Mouse (Mus musculus) MEL (cell line): ENCODE data around the gene Ier3. TPM values are rescaled to one million over a fixed set of nuclear protein-coding genes. Genes with fewer than 3 reads are reported as not detected.
A peak's percentile ranks its signal among the peaks of the same experiment; 100 is the strongest.

Source experiments
- DNase-seq: peaks from one replicate; pipeline ENCODE4 v3.0.0; 2011; ENCODE audit warnings: low read depth, low spot score
- H3K27ac ChIP-seq: 2 replicates; pipeline ENCODE4 v1.5.1; 2012; ENCODE audit warnings: low read depth, mild to moderate bottlenecking, control low read depth, low read length, moderate library complexity; ENCODE audit not compliant: control insufficient read depth
- H3K27me3 ChIP-seq, 2 experiments: fragments of 150-350 bp in 1 of 2; sonication (generic) in 1 of 2; 2 replicates each; pipeline ENCODE4 v1.6.1; 2012; ENCODE audit warnings: low read length in 2 of 2, mild to moderate bottlenecking in 2 of 2, improper control_type of control experiment in 1 of 2, moderate library complexity in 1 of 2; ENCODE audit not compliant: insufficient read depth in 2 of 2, control insufficient read depth in 1 of 2
- H3K36me3 ChIP-seq, 2 experiments: 2 replicates each; pipeline ENCODE4 v1.6.1; 2012 to 2014; ENCODE audit warnings: low read length in 2 of 2, improper control_type of control experiment in 1 of 2, inconsistent platforms in 1 of 2, mild to moderate bottlenecking in 1 of 2; ENCODE audit not compliant: insufficient read depth in 2 of 2, control insufficient read depth in 1 of 2
- H3K4me1 ChIP-seq, 2 experiments: fragments of 150-350 bp in 1 of 2; sonication (generic) in 1 of 2; 2 replicates each; pipeline ENCODE4 v1.6.1; 2012; ENCODE audit warnings: low read length in 2 of 2, improper control_type of control experiment in 1 of 2, mild to moderate bottlenecking in 1 of 2; ENCODE audit not compliant: insufficient read depth in 2 of 2, control insufficient read depth in 1 of 2
- H3K4me3 ChIP-seq, 2 experiments: fragments of 150-350 bp in 1 of 2; sonication (generic) in 1 of 2; 2 replicates each; pipeline ENCODE4 v1.5.1; 2012; ENCODE audit warnings: low read depth in 2 of 2, low read length in 2 of 2, mild to moderate bottlenecking in 2 of 2, moderate library complexity in 2 of 2, control low read depth in 1 of 2, improper control_type of control experiment in 1 of 2; ENCODE audit not compliant: control insufficient read depth in 1 of 2, insufficient read depth in 1 of 2
- H3K79me2 ChIP-seq: 2 replicates; pipeline ENCODE4 v1.6.1; 2012; ENCODE audit warnings: mild to moderate bottlenecking, low read length, moderate library complexity; ENCODE audit not compliant: control insufficient read depth, poor library complexity, insufficient read depth
- H3K9ac ChIP-seq: 2 replicates; pipeline ENCODE4 v1.6.1; 2012; ENCODE audit warnings: low read depth, mild to moderate bottlenecking, control low read depth, low read length, moderate library complexity; ENCODE audit not compliant: control insufficient read depth, poor library complexity, severe bottlenecking
- H3K9me3 ChIP-seq: fragments of 150-350 bp; sonication (generic); replicated peaks from 2 replicates; pipeline ENCODE4 v1.6.1; 2012; ENCODE audit warnings: mild to moderate bottlenecking, low read length, improper control_type of control experiment, moderate library complexity; ENCODE audit not compliant: insufficient read depth
- BHLHE40 ChIP-seq: IDR thresholded peaks from 2 replicates; pipeline ENCODE4 v1.6.1; 2012; ENCODE audit warnings: low read depth, mild to moderate bottlenecking, inconsistent platforms, low read length, improper control_type of control experiment, borderline replicate concordance
- CHD1 ChIP-seq: IDR thresholded peaks from 2 replicates; pipeline ENCODE4 v1.6.1; 2012; ENCODE audit warnings: low read depth, mild to moderate bottlenecking, inconsistent platforms, low read length, improper control_type of control experiment
- CHD2 ChIP-seq: IDR thresholded peaks from 2 replicates; pipeline ENCODE4 v1.6.1; 2011; ENCODE audit warnings: low read length, improper control_type of control experiment
- CTCF ChIP-seq, 3 experiments: IDR thresholded peaks in 2 of 3; conservative IDR thresholded peaks in 1 of 3; 2 replicates each; pipeline ENCODE4 v1.5.1; 2011 to 2012; ENCODE audit warnings: low read length in 3 of 3, low read depth in 2 of 3, mild to moderate bottlenecking in 2 of 3, improper control_type of control experiment in 1 of 3, inconsistent platforms in 1 of 3, mixed read lengths in 1 of 3, moderate library complexity in 1 of 3; ENCODE audit not compliant: control insufficient read depth in 1 of 3, insufficient read depth in 1 of 3, poor library complexity in 1 of 3, severe bottlenecking in 1 of 3
- E2F4 ChIP-seq: IDR thresholded peaks from 2 replicates; pipeline ENCODE4 v1.6.1; 2011; ENCODE audit warnings: low read depth, low read length, improper control_type of control experiment, borderline replicate concordance
- EP300 ChIP-seq, 2 experiments: IDR thresholded peaks; 2 replicates each; pipeline ENCODE4 v1.6.1; 2011; ENCODE audit warnings: improper control_type of control experiment in 2 of 2, low read length in 2 of 2, low read depth in 1 of 2, mild to moderate bottlenecking in 1 of 2
- ETS1 ChIP-seq: IDR thresholded peaks from 2 replicates; pipeline ENCODE4 v1.6.1; 2012; ENCODE audit warnings: low read depth, mild to moderate bottlenecking, inconsistent platforms, low read length, improper control_type of control experiment, moderate library complexity
- GATA1 ChIP-seq: IDR thresholded peaks from 2 replicates; pipeline ENCODE4 v1.6.1; 2011; ENCODE audit warnings: low read depth, low read length, improper control_type of control experiment
- HCFC1 ChIP-seq: IDR thresholded peaks from 2 replicates; pipeline ENCODE4 v1.6.1; 2012; ENCODE audit warnings: low read depth, mild to moderate bottlenecking, inconsistent platforms, low read length, improper control_type of control experiment, moderate library complexity
- KAT2A ChIP-seq: conservative IDR thresholded peaks from 2 replicates; pipeline ENCODE4 v1.6.1; 2012; ENCODE audit warnings: low read depth, low read length, improper control_type of control experiment, inconsistent platforms
- MAFK ChIP-seq: IDR thresholded peaks from 2 replicates; pipeline ENCODE4 v1.6.1; 2011; ENCODE audit warnings: low read depth, mild to moderate bottlenecking, low read length, improper control_type of control experiment, borderline replicate concordance
- MAX ChIP-seq: IDR thresholded peaks from 2 replicates; pipeline ENCODE4 v1.6.1; 2011; ENCODE audit warnings: low read length, improper control_type of control experiment
- MAZ ChIP-seq: IDR thresholded peaks from 2 replicates; pipeline ENCODE4 v1.6.1; 2012; ENCODE audit warnings: low read depth, mild to moderate bottlenecking, inconsistent platforms, low read length, improper control_type of control experiment
- MYC ChIP-seq: IDR thresholded peaks from 2 replicates; pipeline ENCODE4 v1.6.1; 2011; ENCODE audit warnings: low read depth, mild to moderate bottlenecking, low read length, improper control_type of control experiment, moderate library complexity
- NELFE ChIP-seq: IDR thresholded peaks from 2 replicates; pipeline ENCODE4 v1.6.1; 2011; ENCODE audit warnings: low read depth, low read length, improper control_type of control experiment
- NRF1 ChIP-seq: IDR thresholded peaks from 2 replicates; pipeline ENCODE4 v1.6.1; 2014; ENCODE audit warnings: low read depth, mild to moderate bottlenecking, inconsistent platforms, low read length, improper control_type of control experiment, moderate library complexity; ENCODE audit not compliant: poor library complexity, insufficient read depth, severe bottlenecking
- POLR2AphosphoS2 ChIP-seq: IDR thresholded peaks from 2 replicates; pipeline ENCODE4 v1.6.1; 2011; ENCODE audit warnings: low read length, improper control_type of control experiment
- POLR2AphosphoS5 ChIP-seq: IDR thresholded peaks from 2 replicates; pipeline ENCODE4 v1.6.1; 2012; ENCODE audit warnings: low read depth, borderline replicate concordance, mild to moderate bottlenecking, inconsistent platforms, low read length, moderate library complexity, mixed read lengths
- RAD21 ChIP-seq: IDR thresholded peaks from 2 replicates; pipeline ENCODE4 v1.6.1; 2011; ENCODE audit warnings: mild to moderate bottlenecking, low read depth, low read length, improper control_type of control experiment
- RCOR1 ChIP-seq: IDR thresholded peaks from 2 replicates; pipeline ENCODE4 v1.6.1; 2012; ENCODE audit warnings: low read depth, mild to moderate bottlenecking, inconsistent platforms, low read length, improper control_type of control experiment
- SIN3A ChIP-seq: IDR thresholded peaks from 2 replicates; pipeline ENCODE4 v1.6.1; 2012; ENCODE audit warnings: low read length, improper control_type of control experiment, inconsistent platforms
- SMC3 ChIP-seq: IDR thresholded peaks from 2 replicates; pipeline ENCODE4 v1.6.1; 2011; ENCODE audit warnings: low read depth, low read length, improper control_type of control experiment
- TAL1 ChIP-seq: IDR thresholded peaks from 2 replicates; pipeline ENCODE4 v1.6.1; 2012; ENCODE audit warnings: mild to moderate bottlenecking, inconsistent platforms, low read length, moderate library complexity, mixed read lengths
- UBTF ChIP-seq: IDR thresholded peaks from 2 replicates; pipeline ENCODE4 v1.6.1; 2012; ENCODE audit warnings: low read depth, mild to moderate bottlenecking, inconsistent platforms, low read length, improper control_type of control experiment, moderate library complexity, borderline replicate concordance; ENCODE audit not compliant: insufficient read depth
- ZC3H11A ChIP-seq: IDR thresholded peaks from 2 replicates; pipeline ENCODE4 v1.6.1; 2012; ENCODE audit warnings: low read depth, mild to moderate bottlenecking, inconsistent platforms, low read length, improper control_type of control experiment
- ZKSCAN1 ChIP-seq: IDR thresholded peaks from 2 replicates; pipeline ENCODE4 v1.6.1; 2012; ENCODE audit warnings: low read depth, mild to moderate bottlenecking, inconsistent platforms, low read length, improper control_type of control experiment, moderate library complexity
- ZMIZ1 ChIP-seq: IDR thresholded peaks from 2 replicates; pipeline ENCODE4 v1.6.1; 2012; ENCODE audit warnings: low read depth, mild to moderate bottlenecking, inconsistent platforms, low read length, improper control_type of control experiment, moderate library complexity
- polyA plus RNA-seq, 2 experiments: library from polyadenylated mRNA; stranded (reverse) in 1 of 2; unstranded in 1 of 2; fragments of >175 nt in 1 of 2; fragments of >200 nt in 1 of 2; gene quantifications; 2 replicates each; pipeline versions ENCODE4 v1.2.1 to v1.2.4; 2012; ENCODE audit warnings: low replicate concordance in 2 of 2, low read depth in 1 of 2; ENCODE audit not compliant: insufficient read length in 2 of 2, insufficient read depth in 1 of 2, missing spikeins in 1 of 2
- total RNA-seq: library from RNA; depleted of rRNA; stranded (reverse); fragments of 300-350 nt; gene quantifications from 2 replicates; pipeline ENCODE4 v1.2.3, GENCODE M21; 2012

Ier3 gene
- total and polyA plus RNA-seq, 3 experiments = 5.5 to 12.2 TPM; not detected in 1

DNA sequence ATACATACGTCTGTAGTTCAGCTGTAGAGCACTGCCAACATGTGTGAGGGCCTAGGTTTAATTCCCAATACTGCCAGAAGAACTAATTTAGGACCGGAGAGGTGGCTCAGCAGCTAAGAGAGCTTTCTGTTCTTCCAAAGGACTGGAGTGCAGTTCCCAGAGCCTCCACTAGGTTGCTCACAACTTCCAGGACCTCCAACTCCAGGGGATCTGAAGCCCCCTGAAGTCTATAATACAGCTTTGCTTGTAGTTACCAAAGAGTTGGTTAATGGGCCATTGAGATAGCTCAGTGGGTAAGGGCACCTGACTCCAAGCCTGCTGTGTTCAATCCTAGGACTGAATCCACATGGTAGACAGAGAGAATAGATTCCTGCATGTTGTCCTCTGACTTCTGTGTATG is 39.1 kb upstream of the Ier3 start:
- no peaks in the 10 kb centered on the region for H3K9me3 ChIP-seq
- no peak overlapping the region for H3K27ac ChIP-seq
- peaks cover 0 to 19% of the 10 kb centered on the region in 2 experiments; a peak in 2 of 4 replicates for H3K36me3 ChIP-seq
- TF ChIP-seq NRF1 = no peak
- no peak for TF ChIP-seq GATA1
- no peak for TF ChIP-seq MYC
- no peak for TF ChIP-seq TAL1
- peak; percentile 22; the same call in 1 of the 2 replicates for TF ChIP-seq SMC3
- no peak for TF ChIP-seq SIN3A
- no peak for TF ChIP-seq CHD1
- TF ChIP-seq HCFC1 = no peak
- TF ChIP-seq POLR2AphosphoS2 = no peak
- TF ChIP-seq ZKSCAN1 = no peak
- TF ChIP-seq UBTF = no peak
- 0 out of 2 replicates have a peak, but pooled peaks have one; percentile 10 for TF ChIP-seq ZC3H11A
- no peak for TF ChIP-seq ETS1
- no peak for TF ChIP-seq BHLHE40
- no peak for TF ChIP-seq MAZ
- peak; percentile 47 to 77 (median 48) for TF ChIP-seq CTCF (IDR thresholded peaks at IDR 0.05 in 2 of 3, conservative IDR thresholded peaks at IDR 0.05 in 1 of 3; ENCODE audit: control insufficient read depth in 1 of 3, insufficient read depth in 1 of 3, low read depth in 2 of 3, low read length in 3 of 3, poor library complexity in 1 of 3, severe bottlenecking in 1 of 3)
- TF ChIP-seq, all 39 proteins: peak for 3
- peak; percentile 58 for DNase-seq
- Histone ChIP-seq H3K9ac (no peak overlapping the region), H3K27me3 (no peaks in the 10 kb centered on the region), H3K4me3 (no peak overlapping the region), H3K4me1 (peaks cover 3 to 35% of the 10 kb centered on the region in 2 experiments; a peak in 3 of 4 replicates), H3K79me2 (no peaks in the 10 kb centered on the region)

DNA sequence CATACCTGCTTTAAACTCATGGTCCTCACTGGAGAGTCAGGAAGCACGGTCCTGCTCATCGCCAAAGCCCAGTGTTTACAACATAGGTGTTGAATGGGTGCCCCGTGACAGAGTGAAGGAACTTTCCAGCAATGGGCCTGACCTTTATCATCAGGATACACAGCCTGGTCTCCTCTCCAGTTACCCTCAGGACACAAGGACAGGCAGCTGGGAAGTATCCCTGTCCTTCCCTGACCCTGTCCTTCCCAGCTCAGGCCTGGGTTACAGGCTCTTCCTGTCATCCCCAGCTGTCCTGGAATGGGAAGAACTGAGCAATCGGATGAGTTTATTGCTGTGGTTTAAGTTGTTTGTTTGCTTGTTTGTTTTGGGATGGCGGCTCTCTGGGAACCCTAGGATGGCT is 38.6 kb upstream of the Ier3 start:
- no peaks in the 10 kb centered on the region for H3K79me2 ChIP-seq

More for the DNA sequence above, 38.6 kb upstream of the Ier3 start:
- Histone ChIP-seq H3K9me3 (no peaks in the 10 kb centered on the region), H3K4me3 (no peak overlapping the region), H3K4me1 (peaks cover 3 to 35% of the 10 kb centered on the region in 2 experiments; a peak in 3 of 4 replicates), H3K27me3 (no peaks in the 10 kb centered on the region), H3K27ac (no peak overlapping the region), H3K36me3 (peaks cover 0 to 21% of the 10 kb centered on the region in 2 experiments; a peak in 2 of 4 replicates), H3K9ac (no peak overlapping the region)
- DNase-seq = no peak
- TF ChIP-seq RAD21 (no peak), POLR2AphosphoS5 (no peak), ZMIZ1 (no peak), MAFK (no peak), TAL1 (no peak), ETS1 (no peak), MAX (no peak), CHD2 (no peak), HCFC1 (no peak), E2F4 (no peak), ZC3H11A (no peak), CTCF (IDR thresholded peaks at IDR 0.05 in 2 of 3, conservative IDR thresholded peaks at IDR 0.05 in 1 of 3; ENCODE audit: control insufficient read depth in 1 of 3, insufficient read depth in 1 of 3, low read depth in 2 of 3, low read length in 3 of 3, poor library complexity in 1 of 3, severe bottlenecking in 1 of 3) (no peak), RCOR1 (no peak), NELFE (no peak), EP300 (IDR thresholded peaks at IDR 0.05; ENCODE audit: low read depth in 1 of 2, low read length in 2 of 2) (no peak), UBTF (no peak), ZKSCAN1 (no peak), KAT2A (no peak)
